Mouse (Mus musculus) urinary bladder, postnatal 25 days (tissue): Measurements from ENCODE around the gene Tdo2.

ENCODE experiments used
- DNase-seq: peaks from one replicate; pipeline ENCODE4 v3.0.0; 2022; ENCODE audit warnings: low spot score

Gene Tdo2

DNA sequence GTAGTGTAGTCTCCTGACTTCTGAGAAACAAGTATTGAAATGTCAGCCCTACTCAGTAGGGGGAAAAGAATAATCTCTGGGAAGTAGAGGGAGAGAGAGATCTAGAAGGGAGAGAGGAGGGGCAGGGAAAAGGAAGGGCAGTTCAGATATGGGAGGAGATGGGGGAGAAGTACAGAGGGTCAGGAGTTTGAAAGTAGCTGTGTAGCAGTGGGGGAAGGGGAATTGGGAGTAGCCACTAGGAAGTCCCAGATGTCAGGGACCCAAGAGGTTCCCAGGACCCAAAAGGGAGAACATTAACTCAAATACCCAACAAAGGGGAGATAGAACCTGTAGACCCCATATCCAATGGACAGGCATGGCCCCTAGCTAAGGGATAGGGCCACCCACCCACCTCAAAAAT is at the start of gene Tdo2:
Tdo2 (minus strand) TSS at position 101 of the 400 bp plus-strand sequence.
- DNase-seq: no peak

DNA sequence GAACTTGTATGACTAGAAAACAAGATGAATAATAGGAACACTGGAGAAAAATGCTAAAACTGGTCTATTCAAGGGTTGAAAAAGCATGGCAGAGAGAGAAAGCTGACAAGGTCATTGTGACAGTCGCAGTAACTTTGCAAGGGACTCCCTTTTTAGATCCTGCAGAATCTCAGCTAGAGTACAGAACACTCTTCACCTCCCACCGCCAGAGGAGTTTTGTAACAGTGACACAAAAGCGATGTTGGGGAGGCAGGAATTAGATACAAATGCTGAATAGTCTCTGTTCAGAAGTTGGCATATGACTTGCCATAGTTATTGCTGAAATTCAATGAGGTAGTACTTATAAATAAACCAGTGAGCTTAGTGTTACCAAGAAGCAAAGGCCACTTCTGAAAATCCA is 47.1 kb upstream of the Tdo2 start:
- DNase-seq: no peak

DNA sequence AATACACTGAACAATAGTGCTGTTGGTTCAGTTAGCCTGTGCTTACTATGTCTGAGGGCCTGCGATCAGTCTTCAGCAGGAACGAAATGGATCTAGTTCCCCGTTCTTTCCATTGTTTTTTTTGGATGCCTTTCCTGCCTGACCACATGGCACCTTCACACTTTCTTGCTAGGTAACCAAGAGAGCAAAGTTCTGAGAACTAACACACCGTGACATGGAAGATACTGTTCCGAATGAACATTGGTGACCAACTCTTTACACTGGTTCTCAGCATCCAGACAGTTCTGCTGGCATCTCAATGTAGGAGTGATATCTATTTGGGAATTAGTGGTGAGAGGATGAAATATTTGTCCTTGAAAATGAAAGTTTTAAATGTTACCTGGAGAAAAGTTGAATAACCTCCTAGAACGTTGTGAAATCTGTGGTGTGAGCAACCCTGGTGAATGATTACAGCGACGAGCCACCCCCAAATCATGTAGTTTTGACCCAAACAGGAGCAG is 46.5 kb upstream of the Tdo2 start:
- no peak for DNase-seq

DNA sequence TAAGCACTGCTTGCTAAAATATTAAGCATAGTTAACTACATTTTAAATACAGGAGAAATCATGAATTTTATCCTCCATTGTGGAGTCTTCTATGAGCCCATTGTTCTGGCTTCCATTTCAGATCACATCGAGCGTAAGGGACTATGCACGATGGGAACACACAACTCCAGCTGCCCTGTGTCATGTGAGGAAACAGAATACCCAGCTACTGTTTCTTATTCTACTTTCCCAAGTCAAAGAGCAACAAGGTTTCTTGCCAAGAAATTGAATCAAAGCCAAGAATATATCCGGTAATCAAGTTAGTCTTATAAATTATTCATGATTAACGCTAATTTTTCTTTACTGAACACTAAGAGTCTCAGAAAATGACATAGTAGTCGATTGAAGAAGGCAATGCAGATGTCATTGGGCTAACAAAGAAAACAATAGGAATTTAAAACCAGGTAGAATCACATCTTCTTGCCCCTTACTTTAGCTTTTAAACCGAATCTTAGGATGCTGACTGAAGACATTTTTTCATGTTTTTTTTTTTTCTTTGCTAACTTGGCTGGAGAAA is 38.2 kb upstream of the Tdo2 start:
- no peak for DNase-seq

DNA sequence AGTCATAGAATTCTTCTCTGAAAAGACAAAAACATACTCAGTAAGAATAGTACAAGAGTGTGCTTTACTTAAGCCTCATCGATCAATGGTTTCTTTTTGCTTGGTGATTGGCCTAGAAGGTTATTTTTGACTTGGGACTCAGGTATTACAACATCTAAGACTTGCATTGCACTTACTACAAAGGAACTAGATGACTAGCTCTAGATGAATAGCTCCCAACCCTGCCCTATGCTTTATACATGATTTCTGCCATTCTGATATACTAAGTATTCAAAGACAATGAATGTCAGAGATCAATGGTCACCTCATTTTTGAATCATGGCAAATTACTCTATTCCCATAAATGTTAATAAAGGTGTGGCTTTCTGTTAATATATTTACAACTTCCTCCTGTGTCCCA is 31.0 kb upstream of the Tdo2 start:
- no peak for DNase-seq

DNA sequence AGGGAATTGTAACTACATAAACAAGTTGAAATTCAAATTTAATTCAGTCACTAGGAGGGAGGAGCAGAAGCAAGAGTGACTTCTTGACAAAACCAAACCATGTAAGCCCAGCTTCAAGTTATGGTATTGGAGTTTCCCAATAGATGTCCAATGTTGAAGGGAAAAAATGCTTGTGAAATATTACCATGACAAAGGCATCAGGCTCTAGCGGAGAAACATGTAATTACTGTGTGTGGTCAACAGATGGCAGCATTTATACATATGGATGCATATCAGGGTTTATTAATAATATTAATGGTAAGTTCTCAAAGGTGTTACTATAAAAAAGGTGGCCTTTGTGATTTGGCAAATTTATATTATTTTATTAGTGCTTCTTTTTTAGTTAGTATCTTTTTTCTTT is 20.0 kb upstream of the Tdo2 start:
- DNase-seq: peak; percentile 6

DNA sequence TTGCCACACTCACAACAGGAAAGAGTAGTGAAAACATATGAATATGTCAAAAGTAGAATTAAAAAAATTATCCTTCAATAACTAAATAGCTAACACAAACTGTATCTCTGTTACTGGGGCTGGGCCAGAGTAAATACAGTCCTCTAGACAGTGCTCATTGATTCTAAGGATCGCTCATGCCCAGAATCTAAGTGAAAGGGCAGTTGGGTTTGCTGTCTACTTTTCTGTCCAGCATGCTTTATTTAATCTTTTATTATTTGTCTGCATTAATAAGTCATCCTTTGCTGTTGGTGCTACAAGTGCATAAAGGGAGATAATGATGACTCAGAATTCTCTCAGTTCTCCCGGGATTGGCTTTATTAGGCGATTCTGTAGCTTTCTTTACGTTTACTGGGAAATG is 19.4 kb upstream of the Tdo2 start:
- DNase-seq: no peak

DNA sequence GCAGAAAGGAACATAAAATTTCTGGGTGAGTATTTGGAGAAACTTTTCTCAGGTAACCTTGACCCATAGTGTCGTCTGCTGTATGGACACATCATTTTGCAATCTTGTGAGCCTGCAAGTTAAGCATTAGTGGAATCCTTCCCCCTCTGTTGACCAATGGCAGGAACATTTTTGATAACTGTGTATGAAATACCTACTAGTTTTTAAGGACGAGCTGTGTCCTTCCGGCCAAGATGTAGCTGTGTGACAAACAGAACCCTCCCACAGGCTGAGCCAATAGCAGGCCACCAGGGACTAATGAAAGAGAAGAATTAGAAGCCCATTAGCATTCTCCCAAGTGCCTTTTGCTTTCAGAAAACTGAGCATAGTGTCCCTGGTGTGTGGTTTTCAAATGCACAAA is 14.5 kb upstream of the Tdo2 start:
- no peak for DNase-seq

DNA sequence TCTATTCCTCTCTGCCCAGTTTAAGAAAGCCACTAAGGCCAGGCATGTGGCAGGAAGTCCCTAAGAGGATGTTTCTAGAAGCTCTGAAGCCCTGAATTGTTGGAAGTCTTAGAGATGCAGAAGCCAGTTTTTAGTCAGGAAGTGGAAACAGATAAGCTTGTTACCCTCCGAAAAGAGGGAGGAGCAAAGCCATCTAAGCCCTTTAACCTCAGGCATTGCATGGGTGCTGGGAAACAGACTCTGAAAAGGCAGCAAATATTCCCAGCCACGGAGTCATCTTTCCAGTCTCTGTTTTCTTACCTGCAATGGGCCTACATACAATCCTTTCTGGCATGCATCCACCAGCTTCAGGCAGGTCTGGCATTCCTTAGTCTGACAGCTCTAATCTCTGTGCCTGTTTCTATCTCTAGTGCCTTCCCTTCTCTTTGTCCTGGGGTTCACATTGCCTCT is 13.7 kb upstream of the Tdo2 start:
- no peak for DNase-seq

DNA sequence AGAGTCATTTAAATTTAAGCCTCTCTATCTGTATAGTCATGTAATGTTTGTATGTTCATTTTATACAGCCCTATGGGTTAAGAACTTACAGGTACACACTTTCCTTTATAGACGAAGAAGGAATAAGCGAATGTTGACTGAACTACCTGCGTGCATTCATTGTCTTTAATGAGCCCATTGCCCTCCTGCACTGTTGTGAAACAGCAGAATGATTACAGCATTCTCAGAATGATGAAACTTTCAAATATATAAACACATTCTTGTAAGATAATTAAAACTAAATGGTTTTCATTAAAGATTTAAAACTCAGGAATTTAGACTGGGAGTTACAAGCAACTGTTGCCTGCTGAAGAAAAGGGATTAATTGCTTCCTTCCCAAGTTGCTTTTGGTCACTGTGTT is 11.6 kb upstream of the Tdo2 start:
- DNase-seq: no peak

DNA sequence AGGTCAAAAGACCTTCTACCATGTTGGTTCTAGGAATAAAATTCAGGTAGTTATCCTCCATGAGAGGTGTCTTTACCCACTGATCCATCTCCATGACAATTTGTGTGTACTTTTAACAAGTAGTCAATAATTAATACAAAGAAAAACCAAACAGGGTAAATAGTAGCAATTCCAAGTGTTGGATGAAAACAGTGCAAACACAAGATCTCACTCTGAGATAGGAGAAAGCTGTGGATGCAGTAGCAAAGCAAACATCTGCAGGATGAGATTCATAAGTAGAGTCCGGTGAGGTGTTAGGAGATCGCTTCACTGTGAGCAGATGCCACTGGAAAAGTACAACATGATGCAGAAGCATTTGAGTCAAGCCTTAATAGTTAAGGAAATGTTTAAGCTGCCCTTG is 10.1 kb upstream of the Tdo2 start:
- DNase-seq: no peak

DNA sequence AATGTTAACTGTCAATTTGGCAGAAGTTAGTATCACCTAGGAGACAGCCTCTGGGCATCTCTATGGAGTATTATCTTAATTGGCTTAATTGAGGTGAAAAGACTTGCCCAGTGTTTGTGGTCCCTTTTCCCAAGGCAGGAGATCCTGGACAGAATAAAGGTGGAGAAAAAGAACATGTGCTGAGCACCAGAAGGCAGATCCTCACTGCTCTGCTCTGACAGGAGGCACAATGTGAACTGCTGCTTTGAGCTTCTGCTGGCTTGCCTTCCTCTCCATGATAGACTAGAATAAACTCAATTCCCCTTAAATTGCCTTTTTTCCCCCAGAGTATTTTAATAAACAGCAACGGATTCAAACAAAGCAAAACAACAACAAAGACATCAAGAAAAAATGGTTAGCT is 9.1 kb upstream of the Tdo2 start:
- no peak for DNase-seq

DNA sequence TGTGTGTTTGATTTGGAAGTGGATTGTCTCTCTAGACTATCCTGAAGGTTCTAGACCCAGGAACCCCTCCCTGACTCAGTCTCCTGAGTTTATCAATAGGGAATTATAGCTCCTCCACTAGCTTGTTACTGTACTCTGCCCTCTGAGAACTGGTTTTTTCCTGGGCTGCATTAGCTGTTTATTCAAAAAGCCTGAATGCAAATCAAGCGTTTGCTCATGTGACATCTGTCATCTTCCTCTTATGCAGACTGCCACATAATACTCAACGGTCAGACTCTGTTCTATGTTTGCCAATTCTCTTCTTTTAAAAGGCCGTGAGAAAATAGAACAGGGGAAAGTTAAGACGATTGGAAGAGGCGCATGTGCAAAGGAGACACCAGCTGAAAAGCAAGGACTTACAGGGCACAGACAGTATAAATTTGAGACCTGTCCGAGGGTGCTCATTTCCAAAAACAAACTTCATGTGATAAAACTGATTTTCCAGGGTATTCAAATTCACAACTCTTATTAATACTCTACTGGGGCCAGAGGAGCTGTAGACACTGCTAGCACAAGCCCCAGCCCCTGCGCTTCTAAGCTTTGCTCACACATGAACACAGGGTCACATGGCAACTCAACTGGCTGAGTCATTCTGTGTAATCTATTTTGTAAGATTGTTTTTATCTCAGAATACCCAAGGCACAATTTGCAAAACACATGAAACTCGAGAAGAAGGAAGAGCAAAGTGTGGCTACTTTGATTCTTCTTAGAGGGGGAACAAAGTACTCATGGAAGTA is 7.3 kb upstream of the Tdo2 start:
- no peak for DNase-seq

DNA sequence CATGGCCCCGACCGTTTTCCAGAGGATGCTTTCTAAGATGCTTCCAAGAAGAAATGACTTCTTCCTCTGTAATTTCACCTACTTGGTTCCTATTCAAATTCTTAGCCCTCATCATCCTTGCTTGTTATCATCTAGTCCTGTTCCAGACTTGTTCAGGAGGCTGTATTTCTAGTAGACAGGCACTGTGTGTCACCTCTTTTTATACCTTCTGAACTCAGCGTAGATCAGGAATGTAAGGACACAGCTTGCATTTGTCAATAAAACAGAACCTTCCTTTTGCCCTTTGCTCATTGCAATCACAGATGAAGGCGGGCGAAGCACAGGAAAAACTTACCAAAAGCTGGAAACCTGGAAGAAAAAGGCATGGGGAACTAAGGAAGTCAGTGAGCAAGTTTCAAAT is 6.0 kb upstream of the Tdo2 start, which contains the start of gene Asic5:
Asic5 (plus strand) TSS at position 301 of the 400 bp plus-strand sequence.
- DNase-seq: no peak

DNA sequence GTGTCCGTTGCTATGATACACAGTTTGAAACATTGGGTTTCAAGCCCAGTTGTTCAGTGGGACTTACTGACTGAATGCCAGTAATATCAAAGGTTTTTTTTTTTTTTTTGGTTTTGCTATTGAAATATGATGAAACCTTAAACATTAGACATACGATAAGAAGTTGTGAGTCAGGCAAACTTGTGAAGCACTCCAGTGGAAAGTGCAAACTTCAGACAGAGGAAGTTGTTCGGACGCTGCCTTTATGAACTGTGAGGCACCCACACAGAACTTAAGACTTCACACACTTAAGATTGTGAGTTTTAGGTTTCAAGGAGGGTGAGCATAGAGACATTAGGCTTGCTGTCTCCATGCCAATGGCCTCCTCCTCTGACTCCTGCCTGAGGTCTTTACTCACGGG is 5.6 kb upstream of the Tdo2 start:
- no peak for DNase-seq

DNA sequence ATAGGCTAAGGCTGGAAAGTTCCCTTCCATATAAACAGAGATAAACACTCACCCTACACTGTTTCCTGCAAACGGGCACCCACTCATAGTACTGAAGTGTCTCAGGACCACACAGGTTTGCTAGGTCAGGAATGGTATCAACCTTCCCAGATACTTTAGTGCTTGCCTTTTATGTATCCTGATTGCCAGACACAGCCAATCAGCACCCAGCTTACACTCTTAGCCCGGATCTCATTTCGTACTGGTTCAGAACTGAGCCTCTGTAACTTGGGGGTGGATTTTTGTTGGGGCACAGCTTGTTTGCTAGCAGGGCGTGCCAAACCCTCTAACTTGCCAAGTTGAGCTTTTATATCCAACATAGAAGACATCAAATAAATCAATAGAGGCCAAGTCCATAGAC is 395 bp downstream of the Tdo2 start:
- DNase-seq: no peak

DNA sequence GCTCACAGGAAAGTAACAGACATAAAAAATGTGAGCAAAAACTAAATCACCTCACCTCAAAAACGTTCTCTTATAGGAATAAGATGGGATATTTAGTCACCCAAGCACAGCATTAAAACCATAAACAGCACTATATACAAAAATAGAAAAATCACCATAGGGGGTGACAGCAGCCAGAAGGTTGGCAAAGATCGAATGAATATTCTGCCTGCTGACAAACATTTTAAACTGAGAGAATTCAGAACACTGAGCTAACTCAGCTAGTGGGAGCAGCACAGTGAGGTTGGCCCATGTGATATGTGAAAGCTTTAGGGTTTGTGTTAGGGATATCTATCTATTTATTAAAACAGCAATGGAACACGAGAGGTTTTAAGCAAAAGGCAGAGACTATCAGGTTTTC is 11.4 kb downstream of the Tdo2 start:
- no peak for DNase-seq

DNA sequence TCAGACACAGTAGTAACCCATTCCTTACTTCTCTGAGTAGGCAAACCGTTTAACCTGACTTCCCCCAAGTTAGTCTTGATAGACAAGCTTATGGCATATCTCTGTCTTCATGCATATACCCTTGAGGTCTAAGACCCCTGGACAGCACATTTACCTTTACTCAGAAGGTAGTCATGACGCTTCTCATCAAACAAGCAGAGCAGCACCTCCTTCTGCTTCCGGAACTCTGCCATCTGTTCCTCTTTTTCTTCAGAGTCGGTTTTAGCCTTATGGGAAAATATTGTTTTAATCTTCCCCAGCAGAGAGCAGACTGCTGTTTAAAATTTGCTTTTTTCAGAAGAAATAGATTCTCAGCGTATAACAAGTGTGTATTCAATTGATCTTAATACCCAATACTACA is 12.2 kb downstream of the Tdo2 start:
- DNase-seq: no peak

DNA sequence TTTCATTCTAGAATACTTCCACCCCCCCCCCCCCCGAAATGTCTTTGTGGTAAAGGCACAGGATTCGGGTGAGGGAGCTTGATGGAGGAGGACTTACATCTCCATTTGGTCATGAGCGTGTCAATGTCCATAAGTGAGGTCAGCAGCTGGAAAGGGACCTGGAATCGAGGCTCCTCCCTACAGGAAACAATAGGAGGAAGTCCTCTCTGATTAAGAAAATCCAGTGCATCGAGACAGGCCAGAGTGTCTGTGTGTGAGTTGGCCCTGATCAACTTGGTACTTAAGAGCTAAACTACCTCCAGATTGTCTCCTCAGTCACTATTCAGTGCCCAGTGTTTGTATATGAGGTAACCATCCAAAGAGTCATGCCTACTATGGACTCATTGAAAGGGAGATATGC is 14.7 kb downstream of the Tdo2 start:
- DNase-seq: no peak

DNA sequence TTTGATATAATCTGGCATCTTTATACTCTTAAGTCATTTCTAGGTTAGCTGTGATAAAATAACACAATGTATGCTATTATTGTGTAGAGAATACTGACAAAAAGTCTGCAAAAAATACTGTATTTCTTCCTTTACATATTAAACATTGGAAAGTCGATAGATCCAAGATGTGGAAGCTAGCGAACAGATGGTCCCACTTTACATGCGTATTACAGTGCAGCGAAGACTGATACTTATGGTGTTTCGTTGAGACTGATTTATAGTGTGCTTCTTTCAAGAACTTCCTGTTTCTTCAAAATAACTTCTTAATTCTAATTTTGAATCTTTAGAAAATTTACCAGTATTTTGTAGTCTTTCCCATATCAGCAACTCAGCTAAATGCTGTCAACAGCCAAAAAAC is 18.5 kb downstream of the Tdo2 start:
- DNase-seq: no peak

DNA sequence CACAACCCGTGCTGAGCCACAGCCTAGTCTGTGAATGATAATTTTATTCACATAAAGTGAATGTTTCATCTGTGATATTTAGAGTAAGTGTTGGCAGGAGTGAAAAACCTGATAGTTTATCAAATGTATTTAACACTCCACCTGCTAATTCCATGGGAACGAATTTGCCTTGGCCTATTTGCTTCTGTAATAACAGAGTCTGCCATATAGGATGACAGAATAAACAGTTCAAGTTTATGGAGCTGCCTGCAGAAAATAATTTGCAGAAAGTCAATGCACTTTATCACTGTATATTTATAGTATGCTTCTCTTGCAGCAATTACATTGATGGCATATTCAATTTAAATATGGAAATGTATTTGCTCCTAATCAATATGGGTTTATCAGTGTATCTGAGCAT is 24.2 kb downstream of the Tdo2 start:
- DNase-seq: no peak

DNA sequence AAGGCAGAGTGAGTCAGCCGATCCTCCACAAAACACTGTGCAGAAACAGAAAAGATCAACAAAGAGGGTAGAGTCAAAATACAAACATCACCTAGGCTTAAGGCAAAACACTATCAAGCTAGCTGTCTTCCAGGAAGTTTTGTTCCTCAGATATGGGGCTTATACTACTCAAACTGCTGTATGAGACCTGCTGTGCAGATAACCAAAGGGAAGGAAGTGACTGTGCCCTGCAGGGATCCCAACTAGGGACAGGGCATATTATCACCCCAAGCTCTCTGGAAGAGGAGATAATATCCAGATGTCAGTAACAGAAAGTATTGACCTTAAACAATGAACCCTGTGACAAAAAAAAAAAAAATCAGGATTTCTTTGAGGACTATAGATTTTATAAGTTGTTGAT is 27.0 kb downstream of the Tdo2 start:
- DNase-seq: no peak

DNA sequence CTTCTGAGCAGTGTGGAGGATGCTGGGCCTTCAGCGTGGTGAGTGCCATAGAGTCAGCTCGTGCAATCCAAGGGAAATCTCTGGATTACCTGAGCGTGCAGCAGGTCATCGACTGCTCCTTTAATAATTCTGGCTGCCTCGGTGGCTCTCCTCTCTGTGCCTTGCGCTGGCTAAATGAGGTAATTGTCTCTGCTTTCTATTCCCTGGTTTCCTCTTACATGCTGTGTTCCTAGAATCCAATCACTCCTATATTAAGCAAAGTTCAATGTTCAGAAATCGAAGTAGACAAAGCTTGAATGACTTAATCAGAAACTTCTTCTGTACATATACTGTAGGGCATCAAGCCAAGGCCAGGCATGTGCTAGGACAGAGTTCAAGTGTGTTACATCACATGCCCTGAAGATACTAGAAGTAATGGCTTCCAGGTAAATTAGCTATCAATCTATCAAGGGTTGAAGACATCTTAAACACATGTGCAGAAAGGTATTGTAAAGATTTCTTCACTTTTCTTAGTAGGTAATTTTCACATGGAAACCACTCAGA is 31.1 kb downstream of the Tdo2 start:
- DNase-seq: no peak

DNA sequence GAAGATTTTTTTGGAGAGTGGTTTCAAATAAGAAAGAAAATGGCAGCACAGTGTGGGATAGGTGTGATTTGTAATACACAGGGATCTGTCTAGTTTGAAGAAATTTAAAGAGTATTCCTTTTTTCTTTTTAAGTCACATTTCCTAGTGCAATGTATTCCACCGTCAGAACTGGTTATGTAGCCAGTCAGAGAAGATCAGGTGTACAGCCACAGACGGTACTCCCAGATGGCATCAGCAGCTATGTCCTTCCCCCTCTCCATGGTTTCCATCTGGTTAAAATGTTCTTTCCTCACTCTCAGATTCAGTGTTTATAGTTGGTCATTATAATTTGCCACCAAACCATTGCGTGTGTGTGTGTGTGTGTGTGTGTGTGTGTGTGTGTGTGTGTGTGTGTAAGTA is 32.9 kb downstream of the Tdo2 start:
- no peak for DNase-seq
